Mouse (Mus musculus): ENCODE measurements at regions not wholly inside any gene's neighbourhood (a gene's known extent, or its start where the extent isn't known, plus 50 kb on each side); places are given as distances from the start of the nearest gene placed in this dataset.

GRCm38 (mm10) chr12:32306326-32306725, 72.2 kb upstream of the Ccdc71l start:
- H3K4me1 ChIP-seq (replicated peaks; ENCODE audit: control insufficient read depth, insufficient read depth, low read length): no peaks in the 10 kb centered on the region
- WGBS: 79% methylated on average over 4 of the region's 4 CpGs
- H3K4me2 ChIP-seq (replicated peaks; ENCODE audit: low read depth): no peak overlapping the region
- peak; percentile 44; the same call in 1 of the 2 replicates for ATAC-seq
- no peak for TF ChIP-seq CTCF (IDR thresholded peaks at IDR 0.05; ENCODE audit: low read depth)
- H3K27me3 ChIP-seq (replicated peaks; ENCODE audit: control insufficient read depth, insufficient read depth, low read length): no peaks in the 10 kb centered on the region
- H3K4me3 ChIP-seq (ENCODE audit: low read depth, low read length): no peak overlapping the region
- no peaks in the 10 kb centered on the region for H3K9me3 ChIP-seq (ENCODE audit: control insufficient read depth)
- peak overlapping the region; percentile 82 for H3K27ac ChIP-seq (ENCODE audit: low read depth, low read length)
- H3K36me3 ChIP-seq (ENCODE audit: control insufficient read depth, insufficient read depth): no peaks in the 10 kb centered on the region
- H3K9ac ChIP-seq (ENCODE audit: low read depth, low read length): no peak overlapping the region

DNA sequence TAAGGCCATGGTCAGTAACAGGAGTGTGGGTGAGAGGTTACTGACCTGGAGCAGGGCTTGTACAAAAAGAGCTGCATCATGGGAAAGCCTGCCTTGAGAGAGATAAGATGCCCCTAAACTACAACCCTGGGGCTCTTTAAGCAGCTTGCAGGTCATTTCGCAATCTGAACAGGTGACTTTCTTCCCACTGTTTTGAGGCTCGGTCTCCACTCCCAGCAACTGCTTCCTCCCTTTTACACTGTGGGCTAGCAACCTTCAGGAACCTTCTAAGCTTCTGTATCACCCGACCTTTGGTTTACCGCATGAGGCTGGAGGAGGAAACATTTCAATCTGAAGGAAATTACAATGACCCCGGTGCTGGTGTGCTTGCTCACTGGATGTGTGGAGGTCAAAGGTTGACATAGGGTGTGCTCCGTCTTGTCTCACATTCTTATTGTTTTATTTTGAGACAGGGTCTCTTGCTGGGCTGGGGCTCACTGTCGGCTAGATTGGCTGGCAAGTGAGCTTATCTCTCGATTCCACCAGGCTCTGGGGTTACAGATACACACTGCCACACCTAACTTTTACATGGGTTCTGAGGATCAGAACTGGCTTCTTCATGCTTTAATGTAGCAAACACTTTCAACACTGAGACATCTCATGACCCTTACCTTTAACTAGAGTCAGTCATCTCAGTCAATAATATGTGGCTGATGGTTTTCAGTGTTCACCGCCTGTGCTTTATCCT, 71.1 kb upstream of the Ccdc71l start:
- Histone ChIP-seq H3K36me3 (ENCODE audit: control insufficient read depth, insufficient read depth) (no peaks in the 10 kb centered on the region), H3K4me2 (replicated peaks; ENCODE audit: low read depth) (no peak overlapping the region), H3K27ac (ENCODE audit: low read depth, low read length) (peak overlapping the region; percentile 82), H3K9me3 (ENCODE audit: control insufficient read depth) (no peaks in the 10 kb centered on the region), H3K4me3 (ENCODE audit: low read depth, low read length) (no peak overlapping the region), H3K27me3 (replicated peaks; ENCODE audit: control insufficient read depth, insufficient read depth, low read length) (no peaks in the 10 kb centered on the region), H3K9ac (ENCODE audit: low read depth, low read length) (no peak overlapping the region), H3K4me1 (replicated peaks; ENCODE audit: control insufficient read depth, insufficient read depth, low read length) (no peaks in the 10 kb centered on the region)
- TF ChIP-seq CTCF (IDR thresholded peaks at IDR 0.05; ENCODE audit: low read depth): no peak
- ATAC-seq: peak; percentile 97
- 33% methylated on average over 9 of the region's 9 CpGs for WGBS

DNA sequence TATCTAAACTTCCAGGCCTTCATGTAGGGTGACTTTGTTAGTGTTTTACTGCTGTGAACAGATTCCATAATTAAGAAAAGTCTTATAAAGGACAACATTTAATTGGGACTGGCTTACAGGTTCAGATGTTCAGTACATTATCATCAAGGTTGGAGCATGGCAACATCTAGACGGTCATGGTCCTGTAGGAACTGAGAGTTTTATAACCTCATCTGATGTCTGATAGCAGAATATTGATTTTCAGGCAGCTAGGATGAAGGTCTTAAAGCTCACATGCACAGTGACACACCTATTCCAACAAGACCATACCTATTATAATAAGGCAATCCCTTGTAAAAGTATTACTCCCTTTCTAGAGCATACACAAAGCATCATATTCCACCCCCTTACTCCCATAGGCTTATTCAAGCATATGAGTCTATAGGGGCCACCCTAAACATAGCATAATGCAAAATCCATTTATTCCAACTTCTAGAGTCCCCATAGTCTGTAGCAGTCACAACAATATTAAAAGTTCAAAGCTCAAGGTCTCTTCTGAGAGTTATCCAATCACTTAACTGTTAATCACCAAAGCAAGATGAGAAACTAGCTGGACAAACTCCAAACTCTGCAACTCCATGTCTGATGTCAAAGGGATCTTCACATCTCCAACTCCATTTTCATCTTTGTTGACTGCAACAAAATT, 63.3 kb upstream of the Ccdc71l start:
- no peaks in the 10 kb centered on the region for H3K9me3 ChIP-seq (ENCODE audit: control insufficient read depth)
- peak; percentile 83 for ATAC-seq
- H3K9ac ChIP-seq (ENCODE audit: low read depth, low read length): no peak overlapping the region
- no peaks in the 10 kb centered on the region for H3K27me3 ChIP-seq (replicated peaks; ENCODE audit: control insufficient read depth, insufficient read depth, low read length)
- no peak overlapping the region for H3K4me3 ChIP-seq (ENCODE audit: low read depth, low read length)
- H3K4me1 ChIP-seq (replicated peaks; ENCODE audit: control insufficient read depth, insufficient read depth, low read length): no peaks in the 10 kb centered on the region
- H3K27ac ChIP-seq (ENCODE audit: low read depth, low read length): peak overlapping the region; percentile 30
- H3K36me3 ChIP-seq (ENCODE audit: control insufficient read depth, insufficient read depth): no peaks in the 10 kb centered on the region
- 58% methylated on average over 1 of the region's 1 CpGs for WGBS
- H3K4me2 ChIP-seq (replicated peaks; ENCODE audit: low read depth): no peak overlapping the region
- no peak for TF ChIP-seq CTCF (IDR thresholded peaks at IDR 0.05; ENCODE audit: low read depth)

Data from intestine, postnatal 0 days (tissue).